Mouse (Mus musculus): ENCODE data around the gene Lgals8. TPM values are rescaled to one million over a fixed set of nuclear protein-coding genes. Genes with fewer than 3 reads are reported as not detected.

The Lgals8 gene
- total RNA-seq, 2 experiments from 2014 or later, result 28.0 to 32.3 TPM

- DNase-seq, result peak; percentile 46
Measured at GRCm38 (mm10) chr13:12460443-12460842, 4.3 kb downstream of the Lgals8 start.

GRCm38 (mm10) chr13:12456711-12457110, 8.0 kb downstream of the Lgals8 start:
- DNase-seq, result no peak

GRCm38 (mm10) chr13:12454686-12455390, 9.9 kb downstream of the Lgals8 start:
- no peak for DNase-seq

GRCm38 (mm10) chr13:12453150-12453549, 11.6 kb downstream of the Lgals8 start:
- DNase-seq, result no peak

- peak; percentile 55 for DNase-seq
Measured at GRCm38 (mm10) chr13:12442008-12442587, 22.6 kb downstream of the Lgals8 start.

- no peak for DNase-seq
Measured at GRCm38 (mm10) chr13:12440813-12441212, 23.9 kb downstream of the Lgals8 start.

GRCm38 (mm10) chr13:12439586-12439985, 25.2 kb downstream of the Lgals8 start:
- DNase-seq, result no peak

GRCm38 (mm10) chr13:12433843-12434242, 30.9 kb downstream of the Lgals8 start:
- no peak for DNase-seq

GRCm38 (mm10) chr13:12428556-12428955, 36.2 kb downstream of the Lgals8 start:
- no peak for DNase-seq

GRCm38 (mm10) chr13:12420596-12420995, 44.1 kb downstream of the Lgals8 start:
- no peak for DNase-seq

- DNase-seq, result no peak
Measured at GRCm38 (mm10) chr13:12412016-12412415, 52.7 kb downstream of the Lgals8 start.

GRCm38 (mm10) chr13:12408343-12409066, 56.2 kb downstream of the Lgals8 start:
- DNase-seq, result no peak

GRCm38 (mm10) chr13:12395571-12395970, 69.2 kb downstream of the Lgals8 start:
- DNase-seq, result peak; percentile 14

GRCm38 (mm10) chr13:12394609-12395505, 69.9 kb downstream of the Lgals8 start, which contains the start of gene Heatr1:
Gene Heatr1, plus strand, starts transcription at chr13:12395027.
- peak; percentile 94 for DNase-seq

Other genes with a start within 250 kb of the Lgals8 start
- 10 to 100 TPM; 35.7 to 36.0 TPM for gene Mtr, start 206.8 kb downstream of the Lgals8 start, total RNA-seq (2021)
- gene Actn2, start 124.2 kb downstream of the Lgals8 start, total RNA-seq (2021), result 1,000 to 10,000 TPM; 2,111 to 2,171 TPM
- gene Heatr1, start 69.9 kb downstream of the Lgals8 start, total RNA-seq (2021), result 10 to 100 TPM; 19.8 to 20.4 TPM
- gene Edaradd, start 55.5 kb upstream of the Lgals8 start, total RNA-seq (2021), result under 1 TPM; 0.07 to 0.20 TPM
- 1 to 10 TPM; 1.7 to 2.3 TPM for gene Ero1lb, start 100.9 kb upstream of the Lgals8 start, total RNA-seq (2021)